Mouse (Mus musculus): ENCODE data around the gene Ubtd2. TPM values are rescaled to one million over a fixed set of nuclear protein-coding genes. Genes with fewer than 3 reads are reported as not detected.
A peak's percentile ranks its signal among the peaks of the same experiment; 100 is the strongest.

Ubtd2 gene
- polyA plus RNA-seq, 1 experiment from 2014 or later: 3.2 TPM

DNA sequence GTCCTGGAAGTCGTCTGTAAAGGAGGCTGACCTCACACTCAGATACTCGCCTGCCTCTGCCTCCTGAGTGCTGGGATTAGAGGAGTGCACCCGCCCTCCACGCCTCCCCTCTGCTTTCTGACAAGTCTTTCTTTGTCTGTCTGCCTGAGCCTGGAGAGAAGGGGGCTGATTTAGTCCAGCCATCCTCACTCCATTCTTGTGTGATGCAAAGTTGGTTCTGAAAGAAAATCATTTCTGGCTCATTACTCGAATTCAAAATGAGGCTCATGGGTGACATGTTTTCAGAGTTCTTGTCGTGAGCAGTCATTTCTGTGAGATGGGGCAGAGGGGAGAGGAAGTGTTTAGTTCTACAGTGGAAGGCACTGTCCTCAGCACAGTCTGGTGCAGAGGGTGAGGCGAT is 81.8 kb downstream of the Ubtd2 start:
- 56% methylated on average over 7 of the region's 7 CpGs for WGBS (ENCODE audit: insufficient replicate concordance)
- Histone ChIP-seq H3K4me1 (ENCODE audit: insufficient read depth) (peaks cover 46% of the 10 kb centered on the region), H3K4me3 (ENCODE audit: low read depth, low read length) (no peak overlapping the region), H3K4me2 (ENCODE audit: low read depth, low read length) (no peak overlapping the region), H3K9me3 (ENCODE audit: low read length) (no peaks in the 10 kb centered on the region), H3K9ac (replicated peaks) (0 out of 2 replicates have a peak overlapping the region, but pooled peaks have one; percentile 9), H3K27me3 (ENCODE audit: insufficient read depth, low read length) (no peaks in the 10 kb centered on the region), H3K36me3 (replicated peaks; ENCODE audit: insufficient read depth, low read length) (no peaks in the 10 kb centered on the region), H3K27ac (ENCODE audit: low read depth) (0 out of 2 replicates have a peak overlapping the region, but pooled peaks have one; percentile 0)
- DNase-seq (no peak), ATAC-seq (no peak)
- TF ChIP-seq CTCF (IDR thresholded peaks at IDR 0.05; ENCODE audit: low read depth) (no peak), EP300 (IDR thresholded peaks at IDR 0.05; ENCODE audit: low read depth) (no peak)

DNA sequence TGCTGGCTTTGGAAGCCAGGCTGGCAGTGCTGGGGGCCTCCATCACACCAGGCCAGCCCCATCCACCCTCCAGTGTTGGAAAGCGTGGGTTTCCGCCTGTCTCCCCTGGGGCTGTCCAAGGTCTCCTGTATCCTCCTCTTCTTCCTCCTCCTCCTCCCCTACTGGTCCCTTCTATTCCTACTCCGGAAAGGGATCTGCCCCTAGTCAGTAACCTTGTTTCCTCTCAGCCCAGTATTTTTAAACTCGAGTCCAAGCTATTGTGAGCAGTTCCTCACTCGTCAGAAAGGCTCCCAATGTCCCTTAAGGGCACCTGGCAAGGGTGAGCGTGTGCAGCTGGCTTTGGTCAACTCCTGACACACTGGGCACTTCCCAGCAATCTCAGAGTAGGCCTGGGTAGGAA is 83.3 kb downstream of the Ubtd2 start:
- Histone ChIP-seq H3K27ac (ENCODE audit: low read depth) (peak overlapping the region; percentile 46), H3K4me1 (ENCODE audit: insufficient read depth) (peaks cover 51% of the 10 kb centered on the region)
- no peak for DNase-seq

DNA sequence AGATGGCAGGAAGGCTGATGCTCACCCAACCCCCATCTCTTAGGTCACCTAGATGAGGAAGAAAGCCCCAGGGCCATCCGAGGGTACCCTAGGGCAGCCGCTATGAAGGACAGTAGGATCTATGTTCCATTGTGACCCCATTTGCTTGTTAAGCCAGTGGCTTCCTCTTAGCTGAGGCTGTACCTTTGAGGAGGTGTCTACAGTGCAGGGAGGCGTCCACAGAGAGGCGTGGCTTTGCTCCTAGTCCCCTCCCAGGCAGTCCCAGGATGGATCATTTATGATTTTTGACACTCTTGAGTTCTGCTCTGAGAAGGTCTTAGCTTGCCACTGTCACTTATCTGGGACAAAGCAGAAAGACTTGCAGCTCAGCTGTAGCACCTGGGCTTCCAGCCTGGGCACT is 83.7 kb downstream of the Ubtd2 start:
- Histone ChIP-seq H3K27ac (ENCODE audit: low read depth) (peak overlapping the region; percentile 46), H3K4me2 (ENCODE audit: low read depth, low read length) (peak overlapping the region; percentile 38; the same call in 1 of the 2 replicates), H3K27me3 (ENCODE audit: insufficient read depth, low read length) (no peaks in the 10 kb centered on the region), H3K36me3 (replicated peaks; ENCODE audit: insufficient read depth, low read length) (no peaks in the 10 kb centered on the region; the same call in 1 of the 2 replicates), H3K4me3 (ENCODE audit: low read depth, low read length) (no peak overlapping the region), H3K9ac (replicated peaks) (no peak overlapping the region), H3K4me1 (ENCODE audit: insufficient read depth) (peaks cover 51% of the 10 kb centered on the region), H3K9me3 (ENCODE audit: low read length) (no peaks in the 10 kb centered on the region)
- DNase-seq: no peak
- WGBS (ENCODE audit: insufficient replicate concordance): 41% methylated on average over 4 of the region's 4 CpGs
- ATAC-seq: peak; percentile 31
- TF ChIP-seq EP300 (IDR thresholded peaks at IDR 0.05; ENCODE audit: low read depth) (no peak), CTCF (IDR thresholded peaks at IDR 0.05; ENCODE audit: low read depth) (no peak)

More for the DNA sequence above, 83.3 kb downstream of the Ubtd2 start:
- Histone ChIP-seq H3K4me2 (ENCODE audit: low read depth, low read length) (peak overlapping the region; percentile 38), H3K27me3 (ENCODE audit: insufficient read depth, low read length) (no peaks in the 10 kb centered on the region), H3K36me3 (replicated peaks; ENCODE audit: insufficient read depth, low read length) (no peaks in the 10 kb centered on the region), H3K9ac (replicated peaks) (0 out of 2 replicates have a peak overlapping the region, but pooled peaks have one; percentile 13), H3K4me3 (ENCODE audit: low read depth, low read length) (no peak overlapping the region), H3K9me3 (ENCODE audit: low read length) (no peaks in the 10 kb centered on the region)
- 42% methylated on average over 6 of the region's 6 CpGs for WGBS (ENCODE audit: insufficient replicate concordance)
- TF ChIP-seq EP300 (IDR thresholded peaks at IDR 0.05; ENCODE audit: low read depth) (no peak), CTCF (IDR thresholded peaks at IDR 0.05; ENCODE audit: low read depth) (no peak)
- no peak for ATAC-seq

DNA sequence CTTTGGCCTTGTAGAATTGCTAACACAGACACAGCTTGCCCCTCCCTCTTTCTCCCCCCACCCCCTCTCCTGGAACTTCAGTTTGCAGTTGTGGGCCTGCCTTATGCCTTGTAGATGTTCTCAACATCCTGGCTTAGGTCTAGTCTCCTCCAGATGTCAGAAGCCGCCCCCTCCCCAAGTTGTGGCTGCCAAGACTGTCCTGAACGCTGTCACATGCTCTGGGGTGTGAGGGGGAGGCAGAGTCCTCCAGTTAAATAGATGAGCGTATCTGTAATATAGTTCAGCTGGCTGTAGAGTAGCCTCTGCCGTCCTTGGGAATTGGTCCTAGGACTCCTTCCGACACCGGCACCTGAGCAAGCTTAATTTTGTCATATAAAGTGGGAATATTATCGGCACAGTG is 84.5 kb downstream of the Ubtd2 start:
- DNase-seq: no peak
- no peak for ATAC-seq
- Histone ChIP-seq H3K27me3 (ENCODE audit: insufficient read depth, low read length) (no peaks in the 10 kb centered on the region), H3K4me3 (ENCODE audit: low read depth, low read length) (no peak overlapping the region), H3K9me3 (ENCODE audit: low read length) (no peaks in the 10 kb centered on the region), H3K9ac (replicated peaks) (no peak overlapping the region), H3K36me3 (replicated peaks; ENCODE audit: insufficient read depth, low read length) (peaks cover 6% of the 10 kb centered on the region; the same call in 1 of the 2 replicates), H3K4me1 (ENCODE audit: insufficient read depth) (peaks cover 60% of the 10 kb centered on the region), H3K27ac (ENCODE audit: low read depth) (0 out of 2 replicates have a peak overlapping the region, but pooled peaks have one; percentile 18), H3K4me2 (ENCODE audit: low read depth, low read length) (no peak overlapping the region)
- 83% methylated on average over 7 of the region's 7 CpGs for WGBS (ENCODE audit: insufficient replicate concordance)
- TF ChIP-seq CTCF (IDR thresholded peaks at IDR 0.05; ENCODE audit: low read depth) (no peak), EP300 (IDR thresholded peaks at IDR 0.05; ENCODE audit: low read depth) (no peak)

DNA sequence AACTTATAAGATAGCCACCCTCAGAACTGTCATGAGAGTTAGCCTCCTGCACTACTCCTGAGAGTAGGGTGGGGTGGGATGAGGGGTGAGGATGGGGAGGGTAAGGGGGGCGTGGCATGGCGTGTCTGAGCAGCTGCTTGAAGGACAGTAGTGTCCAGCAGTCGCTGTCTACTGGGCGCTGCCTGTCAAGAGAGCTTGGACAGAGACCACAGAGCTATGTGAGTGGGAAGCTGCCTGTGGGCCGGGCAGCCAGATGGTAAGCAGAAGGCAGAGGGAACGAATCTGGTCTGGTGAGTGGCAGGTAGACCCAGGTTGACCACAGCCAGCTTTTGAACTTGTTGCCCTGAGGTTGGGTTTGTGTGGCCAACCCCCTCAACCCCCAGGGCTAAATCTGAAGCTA is 85.3 kb downstream of the Ubtd2 start:
- ATAC-seq: no peak
- H3K27ac ChIP-seq (ENCODE audit: low read depth): peak overlapping the region; percentile 39; the same call in 1 of the 2 replicates
- no peak overlapping the region for H3K4me3 ChIP-seq (ENCODE audit: low read depth, low read length)
- peaks cover 60% of the 10 kb centered on the region for H3K4me1 ChIP-seq (ENCODE audit: insufficient read depth)
- no peak overlapping the region for H3K9ac ChIP-seq (replicated peaks)
- TF ChIP-seq EP300 (IDR thresholded peaks at IDR 0.05; ENCODE audit: low read depth) (no peak), CTCF (IDR thresholded peaks at IDR 0.05; ENCODE audit: low read depth) (no peak)
- no peaks in the 10 kb centered on the region for H3K27me3 ChIP-seq (ENCODE audit: insufficient read depth, low read length)
- no peak for DNase-seq
- no peak overlapping the region for H3K4me2 ChIP-seq (ENCODE audit: low read depth, low read length)
- no peaks in the 10 kb centered on the region for H3K9me3 ChIP-seq (ENCODE audit: low read length)
- peaks cover 6% of the 10 kb centered on the region; the same call in 1 of the 2 replicates for H3K36me3 ChIP-seq (replicated peaks; ENCODE audit: insufficient read depth, low read length)
- WGBS (ENCODE audit: insufficient replicate concordance): 70% methylated on average over 6 of the region's 6 CpGs

DNA sequence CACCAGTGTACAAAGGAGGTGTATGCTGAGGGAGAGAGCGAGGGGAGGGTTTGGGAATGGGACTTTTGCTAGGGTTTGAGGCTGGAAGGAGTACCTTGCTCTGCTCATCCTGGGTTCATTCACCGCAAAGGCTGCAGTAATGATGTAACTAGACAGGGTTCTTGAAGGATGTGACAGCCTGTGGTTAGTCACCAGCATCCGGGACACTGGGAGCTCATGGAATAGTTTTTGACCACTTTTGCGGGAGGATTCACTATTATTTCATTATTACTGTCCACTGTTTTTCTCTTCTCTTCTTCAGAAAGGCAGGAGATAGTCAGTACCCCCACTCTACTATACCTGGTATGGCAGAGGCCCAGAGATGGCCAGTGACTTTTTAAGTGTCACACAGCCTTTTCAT is 87.0 kb downstream of the Ubtd2 start:
- TF ChIP-seq CTCF (IDR thresholded peaks at IDR 0.05; ENCODE audit: low read depth) (no peak), EP300 (IDR thresholded peaks at IDR 0.05; ENCODE audit: low read depth) (no peak)
- H3K9me3 ChIP-seq (ENCODE audit: low read length): no peaks in the 10 kb centered on the region
- peaks cover 6% of the 10 kb centered on the region; the same call in 1 of the 2 replicates for H3K36me3 ChIP-seq (replicated peaks; ENCODE audit: insufficient read depth, low read length)
- 0 out of 2 replicates have a peak overlapping the region, but pooled peaks have one; percentile 23 for H3K4me3 ChIP-seq (ENCODE audit: low read depth, low read length)
- ATAC-seq: no peak
- H3K27me3 ChIP-seq (ENCODE audit: insufficient read depth, low read length): no peaks in the 10 kb centered on the region
- DNase-seq: no peak
- peaks cover 58% of the 10 kb centered on the region for H3K4me1 ChIP-seq (ENCODE audit: insufficient read depth)
- WGBS (ENCODE audit: insufficient replicate concordance): 38% methylated on average over 4 of the region's 4 CpGs
- H3K27ac ChIP-seq (ENCODE audit: low read depth): peak overlapping the region; percentile 93
- H3K9ac ChIP-seq (replicated peaks): no peak overlapping the region
- peak overlapping the region; percentile 62 for H3K4me2 ChIP-seq (ENCODE audit: low read depth, low read length)

Data from liver, postnatal 0 days (tissue).